Mouse (Mus musculus): ENCODE results near the gene Olfr177.

Olfr177 gene

GRCm38 (mm10) chr16:58874668-58875067 is at the start of gene Olfr177:
Olfr177 (minus strand) TSS chr16:58874768.
- no peak for DNase-seq (ENCODE audit: low read depth in 1 of 2, low spot score in 2 of 2)

DNA sequence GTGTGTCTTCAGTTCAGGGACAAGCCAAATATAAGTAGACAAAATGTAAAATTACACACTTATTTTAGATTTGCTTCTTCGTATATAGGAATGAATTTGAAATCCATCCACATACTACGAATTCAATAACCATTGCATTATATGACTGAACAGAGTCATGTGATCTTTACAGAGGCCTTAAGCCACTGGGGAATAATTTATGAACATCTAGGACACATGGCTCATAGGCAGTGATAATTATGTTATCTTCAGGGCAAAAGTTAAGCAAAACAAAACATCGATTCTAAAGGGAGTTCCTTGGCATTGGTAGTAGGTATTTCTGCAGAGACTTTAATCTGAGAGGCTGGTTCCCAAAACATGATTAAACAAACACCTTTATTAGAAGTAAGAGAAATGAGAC is 17.4 kb upstream of the Olfr177 start, which contains the start of gene Olfr178:
Olfr178 (minus strand) TSS at position 101 of the 400 bp plus-strand sequence.
- no peak for DNase-seq (ENCODE audit: low read depth in 1 of 2, low spot score in 2 of 2)

DNA sequence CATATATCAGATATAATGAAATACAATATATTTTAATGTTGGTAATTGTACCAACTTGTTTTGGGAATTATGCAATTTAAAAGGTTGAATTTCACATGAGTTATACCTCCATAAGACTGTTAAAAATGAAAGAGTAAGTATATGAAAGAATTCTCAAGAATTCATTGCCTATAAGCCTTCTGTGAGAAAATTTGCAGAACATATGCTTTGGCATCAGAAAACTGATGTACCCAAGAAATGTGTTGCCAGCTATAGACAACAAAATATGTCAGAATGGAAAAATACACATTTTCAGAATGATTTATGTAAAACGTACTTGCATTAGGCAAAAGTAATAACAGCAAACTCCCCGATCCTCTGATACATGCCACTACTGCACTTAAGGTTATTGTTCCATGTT is 9.8 kb upstream of the Olfr177 start:
- no peak for DNase-seq (ENCODE audit: low read depth in 1 of 2, low spot score in 2 of 2)

DNA sequence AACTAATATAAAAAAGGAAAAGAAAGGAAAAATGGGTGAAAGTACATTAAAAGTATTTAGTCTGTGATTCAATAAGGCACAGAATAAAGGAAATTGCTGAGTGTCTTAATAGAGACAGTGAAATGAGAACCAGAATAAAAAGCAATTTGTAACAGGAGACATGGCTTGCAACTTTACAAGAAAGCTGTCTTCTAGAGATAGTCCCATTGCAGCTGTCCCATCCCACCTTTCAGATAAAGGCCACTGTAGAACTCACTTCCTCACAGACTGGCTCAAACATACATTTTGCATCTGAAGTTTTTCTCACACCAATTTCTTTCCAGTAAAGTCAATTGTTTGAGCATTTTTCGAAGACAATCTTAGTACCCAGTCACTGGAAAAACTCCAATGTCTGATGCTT is 13.1 kb downstream of the Olfr177 start:
- no peak for DNase-seq (ENCODE audit: low read depth in 1 of 2, low spot score in 2 of 2)

DNA sequence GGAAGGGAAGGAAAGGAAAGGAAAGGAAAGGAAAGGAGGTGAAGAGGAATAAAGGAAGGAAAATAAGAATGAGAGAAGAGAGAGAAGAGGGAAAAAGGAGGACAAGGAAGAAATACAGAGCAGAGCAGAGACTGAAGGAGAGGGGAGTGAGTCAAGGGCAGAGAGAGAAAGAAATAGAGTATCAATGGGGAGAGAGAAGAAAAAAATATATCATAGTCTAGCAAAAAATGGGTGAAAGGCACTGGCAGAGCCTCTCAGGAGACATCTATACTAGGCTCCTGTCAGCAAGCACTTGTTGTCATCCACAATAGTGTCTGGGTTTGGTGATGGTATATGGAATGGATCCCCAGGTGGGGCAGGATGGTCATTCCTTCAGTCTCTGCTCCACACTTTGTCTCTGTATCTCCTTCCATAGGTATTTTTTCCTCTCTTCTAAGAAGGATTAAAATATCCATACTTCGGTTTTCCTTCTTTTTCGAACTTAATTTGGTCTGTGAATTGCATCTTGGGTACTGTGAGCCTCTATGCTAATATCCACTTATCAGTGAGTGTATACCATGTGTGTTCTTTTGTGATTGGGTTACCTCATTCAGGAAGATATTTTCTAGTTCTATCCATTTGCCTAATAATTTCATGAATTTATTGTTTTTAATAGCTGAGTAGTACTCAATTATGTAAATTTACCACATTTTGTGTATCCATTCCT is 14.4 kb downstream of the Olfr177 start:
- DNase-seq (ENCODE audit: low read depth in 1 of 2, low spot score in 2 of 2) = no peak

DNA sequence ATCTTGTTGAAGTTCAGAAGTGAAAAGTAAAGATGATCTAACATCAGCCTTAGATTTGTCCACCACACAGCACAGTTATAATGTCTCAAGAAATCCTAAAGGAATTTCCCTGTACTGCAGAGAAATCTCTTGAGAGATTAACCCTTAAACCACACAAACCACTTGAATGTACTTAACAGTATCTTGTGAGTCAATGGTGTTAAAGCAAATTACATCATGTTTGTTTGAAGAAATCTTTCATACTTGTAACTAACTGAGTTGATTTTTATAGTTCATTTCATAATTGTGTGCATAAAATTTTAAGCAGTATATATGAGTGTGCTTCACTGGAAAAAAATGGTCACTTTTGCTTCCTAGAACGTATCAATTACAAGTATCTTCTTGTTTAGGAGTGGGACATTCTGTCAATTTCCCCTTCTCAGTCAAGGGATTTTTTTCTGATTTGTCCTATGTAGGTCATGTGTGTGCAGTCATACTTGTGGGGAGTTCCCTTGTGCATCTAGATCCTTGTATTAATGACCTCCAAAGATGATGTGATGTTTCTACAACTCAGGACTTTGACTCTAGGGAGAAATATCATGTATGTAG is 47.7 kb downstream of the Olfr177 start, which contains the start of gene Olfr175-ps1:
Olfr175-ps1 (minus strand) TSS at position 51 of the 588 bp plus-strand sequence.
- DNase-seq (ENCODE audit: low read depth in 1 of 2, low spot score in 2 of 2) = no peak
